Mouse (Mus musculus) small intestine, adult 2 months (tissue): ENCODE measurements around the gene Gpc6. TPM values are rescaled to one million over a fixed set of nuclear protein-coding genes. Genes with fewer than 3 reads are reported as not detected.

ENCODE experiments used
- H3K27ac ChIP-seq: fragments of 200-500 bp; 2 replicates; pipeline ENCODE4 v1.5.1; 2012; ENCODE audit warnings: low read depth, low read length, control low read depth, inconsistent platforms; ENCODE audit not compliant: insufficient read depth
- H3K27me3 ChIP-seq: fragments of 200-500 bp; 2 replicates; pipeline ENCODE4 v1.6.1; 2012; ENCODE audit warnings: mild to moderate bottlenecking, moderate library complexity, low read length, inconsistent platforms; ENCODE audit not compliant: control insufficient read depth, insufficient read depth
- H3K36me3 ChIP-seq: fragments of 200-500 bp; 2 replicates; pipeline ENCODE4 v1.6.1; 2012; ENCODE audit warnings: mild to moderate bottlenecking, low read length, control low read depth, inconsistent platforms; ENCODE audit not compliant: control insufficient read depth, insufficient read depth
- H3K4me1 ChIP-seq: fragments of 200-500 bp; 2 replicates; pipeline ENCODE4 v1.6.1; 2012; ENCODE audit warnings: low read length, inconsistent platforms, mixed read lengths; ENCODE audit not compliant: control insufficient read depth, insufficient read depth, insufficient read length
- H3K4me3 ChIP-seq: fragments of 200-500 bp; 2 replicates; pipeline ENCODE4 v1.5.1; 2012; ENCODE audit warnings: low read depth, mild to moderate bottlenecking, control low read depth, inconsistent platforms, low read length, moderate library complexity
- CTCF ChIP-seq: fragments of 200-500 bp; IDR thresholded peaks from 2 replicates; pipeline ENCODE4 v1.5.1; 2012; ENCODE audit warnings: low read depth, mild to moderate bottlenecking, control low read depth, inconsistent platforms, low read length, moderate library complexity, mixed read lengths; ENCODE audit not compliant: insufficient replicate concordance, insufficient read length; ENCODE audit errors: extremely low read depth
- POLR2A ChIP-seq: fragments of 200-500 bp; IDR thresholded peaks from 2 replicates; pipeline ENCODE4 v1.6.1; 2012; ENCODE audit warnings: low read depth, mild to moderate bottlenecking, control low read depth, inconsistent platforms, low read length, moderate library complexity
- WGBS: fragments of 180-500 bp; shearing (Covaris S2); methylation state at CpG from one replicate; pipeline ENCODE4 v1.1.7; 2018; 5-methylcytosine and 5-hydroxymethylcytosine counted together
- polyA plus RNA-seq: library from polyadenylated mRNA; depleted of rRNA; stranded (reverse); fragments of >200 nt; gene quantifications from 2 replicates; pipeline ENCODE4 v1.2.3, GENCODE M21; 2012

Gpc6 gene
- polyA plus RNA-seq, 1 experiment: 0.81 TPM

DNA sequence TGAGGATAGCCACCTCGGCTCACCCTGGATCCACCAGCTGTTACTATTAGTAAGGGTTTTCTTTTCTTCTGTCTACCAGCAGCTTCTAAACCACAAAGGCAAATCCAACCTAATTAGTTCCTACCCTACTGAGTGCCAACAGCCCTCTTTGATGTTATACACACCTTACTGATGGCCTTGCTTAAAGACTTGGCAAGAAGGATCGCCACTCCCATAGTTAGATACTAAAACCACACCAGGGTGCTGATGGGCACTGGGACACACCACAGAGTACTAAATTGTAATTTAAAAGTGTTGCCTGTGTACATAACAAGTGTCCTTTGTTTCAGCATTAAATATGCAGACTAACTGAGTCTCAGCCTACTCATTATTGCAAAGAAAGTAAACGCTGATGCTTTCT is 912.6 kb downstream of the Gpc6 start:
- no peak overlapping the region for H3K4me3 ChIP-seq
- H3K4me1 ChIP-seq: no peaks in the 10 kb centered on the region
- H3K27ac ChIP-seq: no peak overlapping the region
- TF ChIP-seq CTCF (no peak), POLR2A (no peak)
- WGBS: 77% methylated on average over 3 of the region's 3 CpGs
- H3K36me3 ChIP-seq: no peaks in the 10 kb centered on the region
- no peaks in the 10 kb centered on the region for H3K27me3 ChIP-seq

DNA sequence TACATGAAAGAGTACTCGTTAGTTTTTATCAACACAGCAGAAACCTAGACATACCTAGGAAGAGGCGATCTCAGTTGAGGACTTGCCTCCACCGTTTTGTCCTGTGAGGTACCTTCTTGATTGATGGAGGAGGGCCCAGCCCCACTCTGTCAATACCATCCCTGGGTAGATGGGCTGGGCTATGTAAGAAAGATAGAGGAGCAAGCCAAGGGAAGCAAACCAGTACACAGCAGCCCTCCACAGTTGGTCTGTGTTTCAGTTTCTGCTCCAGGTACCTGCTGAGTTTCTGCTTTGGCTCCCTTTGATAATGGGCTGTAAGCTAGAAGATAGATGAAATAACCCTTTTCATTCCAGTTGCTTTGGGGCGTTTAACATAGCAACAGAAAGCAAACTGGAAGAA is 916.1 kb downstream of the Gpc6 start:
- Histone ChIP-seq H3K27ac (no peak overlapping the region), H3K36me3 (no peaks in the 10 kb centered on the region), H3K27me3 (no peaks in the 10 kb centered on the region), H3K4me3 (no peak overlapping the region), H3K4me1 (no peaks in the 10 kb centered on the region)
- no peak for TF ChIP-seq POLR2A
- TF ChIP-seq CTCF: no peak
- 64% methylated on average over 4 of the region's 4 CpGs for WGBS

DNA sequence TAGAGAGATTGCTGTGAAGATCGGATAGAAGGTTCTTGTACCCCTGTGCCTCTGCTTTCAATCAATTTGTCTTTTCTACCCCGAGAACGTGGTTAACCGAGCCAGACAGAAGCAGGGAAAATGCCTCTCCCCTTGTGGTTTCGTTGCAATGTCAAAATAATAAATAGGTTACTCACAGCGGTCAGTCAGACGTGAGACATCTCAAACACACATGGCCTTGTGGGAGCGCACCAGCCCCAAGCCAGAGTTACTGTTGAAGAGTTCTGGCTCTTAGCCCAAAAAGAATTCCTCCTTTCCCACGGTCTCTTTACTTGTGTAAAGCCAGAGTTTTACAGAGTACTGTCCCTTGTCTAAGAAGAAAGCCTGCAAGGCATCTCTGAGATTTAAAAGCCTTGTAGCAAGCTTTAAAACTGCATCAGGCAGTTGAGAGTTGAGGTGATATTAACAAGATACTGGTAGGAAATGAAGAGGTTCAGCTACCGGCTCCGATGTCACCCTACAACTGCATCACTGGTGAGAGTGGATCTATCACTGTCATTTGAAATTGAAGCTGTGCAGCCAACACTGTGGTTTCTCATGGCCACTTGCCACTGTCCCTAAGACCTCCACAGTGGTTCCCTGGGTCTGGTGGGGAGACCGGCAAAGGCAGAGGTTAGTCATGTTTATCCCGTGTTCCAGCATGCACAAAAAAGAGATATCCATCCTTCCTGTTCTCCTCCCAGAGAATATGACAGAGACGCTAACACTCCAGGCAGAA is 916.9 kb downstream of the Gpc6 start:
- no peaks in the 10 kb centered on the region for H3K36me3 ChIP-seq
- TF ChIP-seq POLR2A (no peak), CTCF (no peak)
- H3K4me3 ChIP-seq: no peak overlapping the region
- H3K27me3 ChIP-seq: no peaks in the 10 kb centered on the region
- no peaks in the 10 kb centered on the region for H3K4me1 ChIP-seq
- no peak overlapping the region for H3K27ac ChIP-seq
- WGBS: 66% methylated on average over 14 of the region's 14 CpGs

DNA sequence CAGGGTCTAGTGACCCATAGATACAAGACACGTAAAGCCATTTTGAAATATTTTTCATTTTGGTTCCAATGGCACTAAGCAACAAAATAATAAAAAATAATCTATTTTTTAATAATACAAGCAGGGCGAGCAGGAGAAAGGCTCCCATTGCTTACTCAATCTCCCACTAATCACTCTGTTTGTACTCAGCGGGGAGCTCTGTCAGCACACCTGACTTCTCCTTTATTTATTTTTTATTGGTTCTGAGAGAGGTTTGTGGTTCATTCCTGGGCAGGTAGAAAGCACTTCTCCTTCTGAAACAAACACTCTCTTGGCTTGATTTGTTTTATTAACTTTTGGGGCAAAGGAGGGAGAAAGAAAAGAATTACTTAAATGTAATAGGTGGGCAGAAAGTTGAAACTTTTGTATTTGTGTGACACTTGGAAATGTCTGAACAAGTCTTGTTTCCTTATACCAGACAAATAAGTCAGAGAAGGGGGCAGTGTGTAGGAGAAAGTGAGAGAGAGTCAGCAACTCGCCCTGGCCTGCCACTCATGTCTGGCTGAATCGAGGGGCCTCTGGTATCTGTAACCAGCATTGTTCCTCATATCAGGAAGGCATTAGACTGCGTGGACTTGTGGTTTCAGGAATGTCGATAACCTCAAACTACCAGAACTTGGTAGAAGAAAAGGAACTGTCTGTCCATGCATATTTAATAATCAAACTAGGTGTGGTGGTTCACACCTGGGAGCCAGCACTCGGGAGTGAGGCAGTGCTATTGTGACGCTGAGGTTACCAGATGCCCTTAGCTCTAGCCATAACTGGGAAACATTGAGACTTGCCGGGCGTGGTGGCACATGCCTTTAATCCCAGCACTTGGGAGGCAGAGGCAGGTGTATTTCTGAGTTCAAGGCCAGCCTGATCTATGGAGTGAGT is 924.7 kb downstream of the Gpc6 start:
- WGBS: 62% methylated on average over 11 of the region's 11 CpGs
- no peak overlapping the region for H3K27ac ChIP-seq
- TF ChIP-seq CTCF (no peak), POLR2A (no peak)

DNA sequence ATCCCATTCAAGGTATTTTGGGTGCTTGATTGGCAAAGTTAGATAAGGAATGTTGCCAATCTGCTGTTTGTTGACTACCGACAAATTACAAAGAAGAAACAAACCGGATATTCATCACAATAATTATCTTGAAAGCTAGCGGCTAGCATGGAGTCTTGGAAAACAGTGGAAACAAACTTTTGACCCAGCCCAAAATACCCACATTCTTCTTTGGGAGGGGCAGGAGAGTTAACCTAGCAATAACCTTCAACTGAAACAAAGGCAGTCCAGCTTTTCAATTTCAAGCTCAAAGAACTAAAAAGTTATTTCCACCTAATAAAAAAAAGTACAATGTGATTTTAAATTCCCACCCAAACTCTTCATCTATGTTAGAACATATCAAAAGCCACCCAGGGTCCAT is 927.2 kb downstream of the Gpc6 start:
- 79% methylated on average over 3 of the region's 3 CpGs for WGBS
- Histone ChIP-seq H3K4me1 (no peaks in the 10 kb centered on the region), H3K4me3 (no peak overlapping the region), H3K27me3 (no peaks in the 10 kb centered on the region), H3K36me3 (no peaks in the 10 kb centered on the region), H3K27ac (no peak overlapping the region)
- no peak for TF ChIP-seq CTCF
- no peak for TF ChIP-seq POLR2A

More for the DNA sequence above, 924.7 kb downstream of the Gpc6 start:
- Histone ChIP-seq H3K27me3 (no peaks in the 10 kb centered on the region), H3K36me3 (no peaks in the 10 kb centered on the region), H3K4me1 (no peaks in the 10 kb centered on the region), H3K4me3 (no peak overlapping the region)

DNA sequence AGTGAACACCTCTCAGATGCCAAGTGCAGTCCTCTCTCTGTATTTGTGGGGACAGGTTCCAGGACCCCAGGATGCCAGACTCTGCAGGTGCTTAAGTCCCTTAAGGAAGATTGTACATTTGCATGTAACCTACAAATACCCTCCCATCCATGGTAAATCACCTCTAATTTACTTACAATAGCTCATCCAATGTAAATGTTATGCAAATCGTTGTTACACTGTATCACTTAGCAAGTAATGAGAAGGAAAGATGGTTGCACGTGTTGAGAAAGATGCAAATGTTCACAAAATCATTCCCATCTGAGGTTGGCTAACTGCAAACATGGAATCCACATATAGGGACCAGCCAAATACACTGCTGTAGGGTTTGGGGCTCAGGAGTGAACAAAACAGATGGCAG is 927.7 kb downstream of the Gpc6 start:
- TF ChIP-seq CTCF (no peak), POLR2A (no peak)
- 78% methylated on average over 2 of the region's 2 CpGs for WGBS
- H3K27me3 ChIP-seq: no peaks in the 10 kb centered on the region
- no peak overlapping the region for H3K27ac ChIP-seq
- no peaks in the 10 kb centered on the region for H3K36me3 ChIP-seq
- H3K4me3 ChIP-seq: no peak overlapping the region
- no peaks in the 10 kb centered on the region for H3K4me1 ChIP-seq

DNA sequence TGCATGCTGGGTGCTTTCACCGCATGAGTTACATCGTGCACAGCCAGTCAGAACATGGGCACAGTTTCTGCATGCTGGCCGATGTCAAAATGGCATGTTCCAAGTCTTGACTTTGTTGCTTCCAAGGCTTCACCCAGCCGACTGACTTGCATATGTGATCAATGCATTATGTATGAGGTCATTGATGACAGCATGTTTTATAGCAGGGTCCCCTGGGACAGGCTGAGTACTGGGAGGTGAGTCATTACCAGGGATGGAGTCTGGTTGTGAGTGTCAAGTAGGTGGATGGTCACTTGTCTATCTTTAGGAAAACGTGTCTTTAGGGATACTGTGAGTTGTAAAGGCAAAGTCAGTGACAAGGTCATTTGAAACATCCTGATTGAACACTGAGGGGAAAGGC is 929.4 kb downstream of the Gpc6 start:
- Histone ChIP-seq H3K4me1 (no peaks in the 10 kb centered on the region), H3K27me3 (no peaks in the 10 kb centered on the region), H3K4me3 (no peak overlapping the region), H3K27ac (no peak overlapping the region), H3K36me3 (no peaks in the 10 kb centered on the region)
- no peak for TF ChIP-seq POLR2A
- no peak for TF ChIP-seq CTCF
- 93% methylated on average over 5 of the region's 5 CpGs for WGBS
